Mouse (Mus musculus) forebrain, embryonic 14.5 days (tissue): ENCODE measurements around the gene Acsl5. TPM values are rescaled to one million over a fixed set of nuclear protein-coding genes. Genes with fewer than 3 reads are reported as not detected.

Experiments
- ATAC-seq: fragments of 200-750 bp; cut with Nextera tagmentation; 2 replicates; pipeline ENCODE4 v1.8.0; 2017; ENCODE audit warnings: mild to moderate bottlenecking, moderate library complexity
- DNase-seq: peaks from one replicate; pipeline ENCODE4 v3.0.0-alpha.2; 2015; ENCODE audit warnings: low spot score
- H3K27ac ChIP-seq: fragments of 300-500 bp; sonication (generic); 2 replicates; pipeline ENCODE4 v1.5.1; 2014; ENCODE audit warnings: low read depth, mild to moderate bottlenecking, control low read depth, low read length, moderate library complexity
- H3K27me3 ChIP-seq: fragments of 300-500 bp; sonication (generic); replicated peaks from 2 replicates; pipeline ENCODE4 v1.6.1; 2014; ENCODE audit warnings: low read length, control low read depth, mixed read lengths; ENCODE audit not compliant: control insufficient read depth, insufficient read depth
- H3K36me3 ChIP-seq: fragments of 300-500 bp; sonication (generic); 2 replicates; pipeline ENCODE4 v1.6.1; 2014; ENCODE audit warnings: low read length, control low read depth; ENCODE audit not compliant: control insufficient read depth, insufficient read depth
- H3K4me1 ChIP-seq: fragments of 300-500 bp; sonication (generic); 2 replicates; pipeline ENCODE4 v1.6.1; 2014; ENCODE audit warnings: antibody characterized with exemption, low read length, control low read depth; ENCODE audit not compliant: control insufficient read depth, insufficient read depth
- H3K4me2 ChIP-seq: fragments of 300-500 bp; sonication (generic); 2 replicates; pipeline ENCODE4 v1.6.1; 2014; ENCODE audit warnings: mild to moderate bottlenecking, control low read depth, low read length
- H3K4me3 ChIP-seq: fragments of 300-500 bp; sonication (generic); 2 replicates; pipeline ENCODE4 v1.5.1; 2014; ENCODE audit warnings: low read depth, low read length, control low read depth
- H3K9ac ChIP-seq: fragments of 300-500 bp; sonication (generic); 2 replicates; pipeline ENCODE4 v1.6.1; 2014; ENCODE audit warnings: mild to moderate bottlenecking, low read length, control low read depth, moderate library complexity
- H3K9me3 ChIP-seq: fragments of 300-500 bp; sonication (generic); replicated peaks from 2 replicates; pipeline ENCODE4 v1.6.1; 2016; ENCODE audit warnings: low read length, control low read depth, mixed read lengths; ENCODE audit not compliant: control insufficient read depth
- WGBS: fragments of 180-500 bp; shearing (Covaris S2); extraction: QIAGEN DNeasy Blood & Tissue Kit; methylation state at CpG from one replicate; pipeline ENCODE4 v1.1.7; 2014; 5-methylcytosine and 5-hydroxymethylcytosine counted together
- polyA plus RNA-seq: library from polyadenylated mRNA; unstranded; fragments of >200 nt; fragmentation: Nextera tagmentation; extraction: Ambion mirVana; gene quantifications from 2 replicates; pipeline ENCODE4 v1.2.1, GENCODE M21; 2014

Gene Acsl5
- polyA plus RNA-seq, 1 experiment from 2014 or later = 7.7 TPM

GRCm38 (mm10) chr19:55250451-55250850 is 1.3 kb upstream of the Acsl5 start:
- Histone ChIP-seq H3K4me2 (no peak overlapping the region), H3K4me1 (peaks cover 3% of the 10 kb centered on the region), H3K36me3 (no peaks in the 10 kb centered on the region), H3K9me3 (no peaks in the 10 kb centered on the region), H3K9ac (no peak overlapping the region), H3K27ac (no peak overlapping the region), H3K27me3 (no peaks in the 10 kb centered on the region), H3K4me3 (no peak overlapping the region)
- no peak for DNase-seq
- ATAC-seq = no peak
- WGBS = 83% methylated on average over 5 of the region's 5 CpGs

- 6% methylated on average over 9 of the region's 9 CpGs for WGBS
- no peak for ATAC-seq
- no peak overlapping the region for H3K27ac ChIP-seq
These were observed 1.5 kb downstream of the Acsl5 start for GRCm38 (mm10) chr19:55253239-55253569.

GRCm38 (mm10) chr19:55253570-55254441 is 2.1 kb downstream of the Acsl5 start:
- 1% methylated on average over 32 of the region's 32 CpGs for WGBS
- Histone ChIP-seq H3K36me3 (no peaks in the 10 kb centered on the region), H3K27ac (0 out of 2 replicates have a peak overlapping the region, but pooled peaks have one; percentile 17), H3K9me3 (no peaks in the 10 kb centered on the region), H3K9ac (peak overlapping the region; percentile 73), H3K27me3 (no peaks in the 10 kb centered on the region), H3K4me2 (peak overlapping the region; percentile 95), H3K4me3 (peak overlapping the region; percentile 50), H3K4me1 (peaks cover 3% of the 10 kb centered on the region)
- peak; percentile 58 for DNase-seq
- peak; percentile 74 for ATAC-seq

More at GRCm38 (mm10) chr19:55253239-55253569, 1.5 kb downstream of the Acsl5 start:
- H3K9me3 ChIP-seq = no peaks in the 10 kb centered on the region
- no peaks in the 10 kb centered on the region for H3K27me3 ChIP-seq
- peak overlapping the region; percentile 73 for H3K9ac ChIP-seq
- H3K4me3 ChIP-seq = peak overlapping the region; percentile 50
- no peaks in the 10 kb centered on the region for H3K36me3 ChIP-seq
- peak overlapping the region; percentile 95 for H3K4me2 ChIP-seq
- no peak for DNase-seq
- peaks cover 3% of the 10 kb centered on the region for H3K4me1 ChIP-seq

GRCm38 (mm10) chr19:55254513-55255016 is 2.8 kb downstream of the Acsl5 start:
- Histone ChIP-seq H3K4me3 (peak overlapping the region; percentile 50), H3K4me2 (peak overlapping the region; percentile 95), H3K9ac (peak overlapping the region; percentile 73), H3K36me3 (no peaks in the 10 kb centered on the region), H3K27me3 (no peaks in the 10 kb centered on the region), H3K9me3 (no peaks in the 10 kb centered on the region), H3K27ac (0 out of 2 replicates have a peak overlapping the region, but pooled peaks have one; percentile 17), H3K4me1 (peaks cover 3% of the 10 kb centered on the region)
- ATAC-seq (peak; percentile 73), DNase-seq (peak; percentile 69)
- WGBS = 4% methylated on average over 5 of the region's 5 CpGs

GRCm38 (mm10) chr19:55256156-55256555 is 4.4 kb downstream of the Acsl5 start:
- H3K9me3 ChIP-seq = no peaks in the 10 kb centered on the region
- H3K4me3 ChIP-seq = no peak overlapping the region
- DNase-seq = no peak
- H3K9ac ChIP-seq = no peak overlapping the region
- peaks cover 3% of the 10 kb centered on the region for H3K4me1 ChIP-seq
- ATAC-seq = no peak
- no peaks in the 10 kb centered on the region for H3K36me3 ChIP-seq
- 77% methylated on average over 9 of the region's 9 CpGs for WGBS
- H3K27me3 ChIP-seq = no peaks in the 10 kb centered on the region
- no peak overlapping the region for H3K4me2 ChIP-seq
- H3K27ac ChIP-seq = no peak overlapping the region

DNA sequence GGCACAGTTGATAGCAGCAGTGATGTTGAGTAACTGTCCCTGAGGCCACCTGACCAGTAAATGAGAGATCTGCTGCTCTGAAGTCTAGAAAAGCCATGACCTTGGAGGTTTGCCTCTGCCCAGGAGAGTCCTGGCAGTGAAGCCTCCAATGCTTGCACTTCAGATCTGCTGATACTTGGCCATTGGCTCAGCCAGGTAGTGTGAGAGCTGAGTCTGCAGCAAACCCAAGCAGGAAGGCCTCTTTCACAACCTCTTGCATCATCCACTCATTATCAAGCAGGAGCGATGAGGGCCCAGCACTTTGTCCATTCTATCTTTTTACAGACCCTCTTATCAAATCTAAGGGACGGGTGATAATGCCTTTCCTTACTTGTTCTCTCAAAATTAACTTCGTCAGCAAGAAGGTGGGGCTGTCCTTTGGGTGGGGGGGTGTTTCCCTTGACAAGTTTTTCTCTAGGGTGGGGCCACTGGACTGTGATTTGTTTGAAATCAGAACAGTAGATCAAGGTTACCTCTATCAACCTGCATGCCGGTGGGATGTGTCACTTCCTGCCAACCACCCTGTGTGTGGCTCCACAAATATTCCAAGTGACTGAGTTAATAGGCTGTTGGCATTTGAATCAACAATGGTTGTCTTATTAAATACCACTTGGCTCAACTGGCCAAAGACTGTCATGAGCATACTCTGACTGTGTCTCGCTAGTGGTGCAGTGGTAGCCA is 6.1 kb downstream of the Acsl5 start:
- 91% methylated on average over 5 of the region's 5 CpGs for WGBS

GRCm38 (mm10) chr19:55258514-55258913 is 6.8 kb downstream of the Acsl5 start:
- Histone ChIP-seq H3K27ac (no peak overlapping the region), H3K36me3 (no peaks in the 10 kb centered on the region), H3K9me3 (no peaks in the 10 kb centered on the region), H3K4me3 (no peak overlapping the region), H3K4me2 (no peak overlapping the region), H3K4me1 (peaks cover 3% of the 10 kb centered on the region), H3K9ac (no peak overlapping the region), H3K27me3 (no peaks in the 10 kb centered on the region)
- no peak for ATAC-seq
- no peak for DNase-seq
- WGBS = 92% methylated on average over 5 of the region's 5 CpGs

More for the DNA sequence above, 6.1 kb downstream of the Acsl5 start:
- no peak overlapping the region for H3K9ac ChIP-seq
- no peak overlapping the region for H3K27ac ChIP-seq
- no peak overlapping the region for H3K4me2 ChIP-seq
- no peaks in the 10 kb centered on the region for H3K9me3 ChIP-seq
- DNase-seq = no peak
- ATAC-seq = no peak
- no peaks in the 10 kb centered on the region for H3K27me3 ChIP-seq
- H3K36me3 ChIP-seq = no peaks in the 10 kb centered on the region
- H3K4me3 ChIP-seq = no peak overlapping the region
- peaks cover 3% of the 10 kb centered on the region for H3K4me1 ChIP-seq

DNA sequence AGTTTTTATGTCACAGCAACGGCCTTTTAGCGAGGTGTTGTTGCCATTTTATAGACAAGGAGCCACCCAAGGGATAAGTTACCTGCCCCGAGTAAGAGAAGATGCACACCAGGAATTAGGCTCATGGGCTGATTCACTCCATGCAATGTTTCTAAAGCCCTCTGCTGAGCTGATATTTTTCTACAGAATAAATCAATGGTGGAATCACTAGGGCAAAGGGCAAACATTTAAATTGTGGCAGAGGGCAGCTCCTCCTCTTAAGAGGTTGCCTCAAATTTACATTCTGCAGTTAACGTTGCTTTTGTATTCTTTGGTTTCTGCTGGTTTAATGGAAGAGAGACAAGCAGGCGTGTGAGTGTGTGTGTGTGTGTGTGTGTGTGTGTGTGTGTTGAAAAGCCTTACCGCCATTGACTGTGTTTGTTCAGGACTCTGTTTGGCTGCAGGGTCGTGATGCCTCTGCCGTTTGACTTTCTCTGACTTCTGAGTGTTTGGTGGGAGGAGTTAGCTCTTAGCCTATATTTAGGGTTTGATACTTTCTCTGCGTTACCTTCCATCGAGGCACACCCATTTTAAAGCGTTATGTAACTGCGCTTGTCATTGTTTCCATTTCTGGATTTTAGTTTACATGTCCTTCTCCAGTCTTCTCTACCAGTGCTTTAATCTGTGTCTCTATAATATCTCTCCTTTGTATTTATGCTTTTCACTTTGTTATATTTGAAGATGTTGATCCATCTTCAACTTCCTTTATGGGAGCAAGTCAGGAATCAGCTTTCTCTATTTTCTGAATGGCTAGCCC is 8.8 kb downstream of the Acsl5 start:
- Histone ChIP-seq H3K36me3 (no peaks in the 10 kb centered on the region), H3K4me2 (no peak overlapping the region), H3K4me3 (no peak overlapping the region), H3K27me3 (no peaks in the 10 kb centered on the region), H3K4me1 (no peaks in the 10 kb centered on the region), H3K27ac (no peak overlapping the region), H3K9ac (no peak overlapping the region), H3K9me3 (no peaks in the 10 kb centered on the region)
- WGBS = 84% methylated on average over 12 of the region's 12 CpGs
- no peak for ATAC-seq
- DNase-seq = no peak
